Comparison of ENCODE assay signal across 12 mouse cellular contexts in genomic region chr12:65931848-65932247, GRCm38 (mm10).
DNase-seq lines count a peak whose midpoint lies in the region; ATAC-seq lines count a peak whose summit lies in the region.
"Had no signal": no experiment of that assay in that cellular context is flagged by ENCODE, and none has a peak within 500 bp of the region (broad histone marks: within the 10 kb centered on the region; RNA-seq: fewer than 3 reads in every experiment).

No protein-coding gene starts in this region.

- 22% methylated on average over 4 of the region's 4 CpGs for WGBS in midbrain, embryonic 15.5 days
- WGBS in midbrain, embryonic 10.5 days = 46% methylated on average over 4 of the region's 4 CpGs

- H3K9ac ChIP-seq in midbrain, embryonic 15.5 days = no peak overlapping the region
- H3K9ac ChIP-seq: limb, embryonic 12.5 days; neural tube, embryonic 13.5 days had no signal

- no peaks in the 10 kb centered on the region for H3K9me3 ChIP-seq in midbrain, embryonic 15.5 days
- H3K9me3 ChIP-seq in midbrain, embryonic 10.5 days (replicated peaks) = no peaks in the 10 kb centered on the region
- H3K9me3 ChIP-seq: limb, embryonic 12.5 days; neural tube, embryonic 13.5 days had no signal

- ATAC-seq in frontal cortex, adult (ENCODE audit: low TSS enrichment) = peak; percentile 90
- peak; percentile 81 for ATAC-seq in midbrain, embryonic 15.5 days (replicated peaks)

- no peaks in the 10 kb centered on the region for H3K4me1 ChIP-seq in midbrain, embryonic 15.5 days
- H3K4me1 ChIP-seq in midbrain, embryonic 10.5 days = no peaks in the 10 kb centered on the region
- H3K4me1 ChIP-seq: limb, embryonic 12.5 days; neural tube, embryonic 13.5 days had no signal

- no peaks in the 10 kb centered on the region for H3K27me3 ChIP-seq in midbrain, embryonic 15.5 days (replicated peaks)
- no peaks in the 10 kb centered on the region for H3K27me3 ChIP-seq in midbrain, embryonic 10.5 days (ENCODE audit: low read depth, poor library complexity, severe bottlenecking)
- H3K27me3 ChIP-seq: limb, embryonic 12.5 days; neural tube, embryonic 13.5 days had no signal

- no peak for DNase-seq in frontal cortex, postnatal 25 days (ENCODE audit: low spot score in 2 of 2)
- DNase-seq in midbrain, embryonic 10.5 days (ENCODE audit: low spot score) = no peak
- DNase-seq in embryo, embryonic 10.5 days (ENCODE audit: low spot score) = peak; percentile 44
- DNase-seq in retina, adult 2 months (ENCODE audit: low read depth, low spot score) = peak; percentile 3
- no peak for DNase-seq in ovary, adult 18-20 months (ENCODE audit: low spot score)
- no peak for DNase-seq in adrenal gland, postnatal 36 days
- DNase-seq: adrenal gland, adult 8-10 months; gastrocnemius, postnatal 25 days had no signal

- H3K4me3 ChIP-seq in midbrain, embryonic 15.5 days = no peak overlapping the region
- H3K4me3 ChIP-seq in midbrain, embryonic 10.5 days = no peak overlapping the region
- H3K4me3 ChIP-seq: limb, embryonic 12.5 days; neural tube, embryonic 13.5 days had no signal

- no peaks in the 10 kb centered on the region for H3K36me3 ChIP-seq in midbrain, embryonic 15.5 days (replicated peaks)
- H3K36me3 ChIP-seq in midbrain, embryonic 10.5 days = no peaks in the 10 kb centered on the region
- H3K36me3 ChIP-seq: limb, embryonic 12.5 days; neural tube, embryonic 13.5 days had no signal

- no peak overlapping the region for H3K27ac ChIP-seq in midbrain, embryonic 15.5 days
- no peak overlapping the region for H3K27ac ChIP-seq in midbrain, embryonic 10.5 days (replicated peaks)
- H3K27ac ChIP-seq: limb, embryonic 12.5 days; neural tube, embryonic 13.5 days had no signal

- no peak overlapping the region for H3K4me2 ChIP-seq in midbrain, embryonic 15.5 days
- H3K4me2 ChIP-seq: limb, embryonic 12.5 days; neural tube, embryonic 13.5 days had no signal

Comparison
In these comparisons a context has a peak if more than half of its experiments do, and no peak if none do; other contexts are left out.
1. DNase-seq: peak in embryo, embryonic 10.5 days (single experiment) and retina, adult 2 months (single experiment); none in frontal cortex, postnatal 25 days (0 of 2), midbrain, embryonic 10.5 days (single experiment), ovary, adult 18-20 months (single experiment) and adrenal gland, postnatal 36 days (0 of 2).